Mouse (Mus musculus) forebrain, embryonic 14.5 days (tissue): Measurements from ENCODE around the gene Shroom1. TPM values are rescaled to one million over a fixed set of nuclear protein-coding genes. Genes with fewer than 3 reads are reported as not detected.
A peak's percentile ranks its signal among the peaks of the same experiment; 100 is the strongest.

Source experiments
- ATAC-seq: fragments of 200-750 bp; cut with Nextera tagmentation; 2 replicates; pipeline ENCODE4 v1.8.0; 2017; ENCODE audit warnings: mild to moderate bottlenecking, moderate library complexity
- DNase-seq: peaks from one replicate; pipeline ENCODE4 v3.0.0-alpha.2; 2015; ENCODE audit warnings: low spot score
- H3K27ac ChIP-seq: fragments of 300-500 bp; sonication (generic); 2 replicates; pipeline ENCODE4 v1.5.1; 2014; ENCODE audit warnings: low read depth, mild to moderate bottlenecking, control low read depth, low read length, moderate library complexity
- H3K27me3 ChIP-seq: fragments of 300-500 bp; sonication (generic); replicated peaks from 2 replicates; pipeline ENCODE4 v1.6.1; 2014; ENCODE audit warnings: low read length, control low read depth, mixed read lengths; ENCODE audit not compliant: control insufficient read depth, insufficient read depth
- H3K36me3 ChIP-seq: fragments of 300-500 bp; sonication (generic); 2 replicates; pipeline ENCODE4 v1.6.1; 2014; ENCODE audit warnings: low read length, control low read depth; ENCODE audit not compliant: control insufficient read depth, insufficient read depth
- H3K4me1 ChIP-seq: fragments of 300-500 bp; sonication (generic); 2 replicates; pipeline ENCODE4 v1.6.1; 2014; ENCODE audit warnings: antibody characterized with exemption, low read length, control low read depth; ENCODE audit not compliant: control insufficient read depth, insufficient read depth
- H3K4me2 ChIP-seq: fragments of 300-500 bp; sonication (generic); 2 replicates; pipeline ENCODE4 v1.6.1; 2014; ENCODE audit warnings: mild to moderate bottlenecking, control low read depth, low read length
- H3K4me3 ChIP-seq: fragments of 300-500 bp; sonication (generic); 2 replicates; pipeline ENCODE4 v1.5.1; 2014; ENCODE audit warnings: low read depth, low read length, control low read depth
- H3K9ac ChIP-seq: fragments of 300-500 bp; sonication (generic); 2 replicates; pipeline ENCODE4 v1.6.1; 2014; ENCODE audit warnings: mild to moderate bottlenecking, low read length, control low read depth, moderate library complexity
- H3K9me3 ChIP-seq: fragments of 300-500 bp; sonication (generic); replicated peaks from 2 replicates; pipeline ENCODE4 v1.6.1; 2016; ENCODE audit warnings: low read length, control low read depth, mixed read lengths; ENCODE audit not compliant: control insufficient read depth
- WGBS: fragments of 180-500 bp; shearing (Covaris S2); extraction: QIAGEN DNeasy Blood & Tissue Kit; methylation state at CpG from one replicate; pipeline ENCODE4 v1.1.7; 2014; 5-methylcytosine and 5-hydroxymethylcytosine counted together
- polyA plus RNA-seq: library from polyadenylated mRNA; unstranded; fragments of >200 nt; fragmentation: Nextera tagmentation; extraction: Ambion mirVana; gene quantifications from 2 replicates; pipeline ENCODE4 v1.2.1, GENCODE M21; 2014

Gene Shroom1
- polyA plus RNA-seq, 1 experiment from 2014 or later: 1.5 TPM

- H3K27me3 ChIP-seq: 0 out of 2 replicates have a peak, but pooled peaks cover under 1% of the 10 kb centered on the region
Measured at GRCm38 (mm10) chr11:53491954-53492401, 35.0 kb downstream of the Shroom1 start.

GRCm38 (mm10) chr11:53493243-53493955 lies 36.4 kb downstream of the Shroom1 start:
- H3K27me3 ChIP-seq: no peaks in the 10 kb centered on the region
- ATAC-seq: peak; percentile 15; the same call in 1 of the 2 replicates
- H3K27ac ChIP-seq: no peak overlapping the region
- H3K4me2 ChIP-seq: no peak overlapping the region
- WGBS: 23% methylated on average over 3 of the region's 3 CpGs
- no peak overlapping the region for H3K9ac ChIP-seq
- no peaks in the 10 kb centered on the region for H3K36me3 ChIP-seq
- peak; percentile 20 for DNase-seq
- peaks cover 11% of the 10 kb centered on the region; the same call in 1 of the 2 replicates for H3K4me1 ChIP-seq
- H3K9me3 ChIP-seq: no peaks in the 10 kb centered on the region
- H3K4me3 ChIP-seq: no peak overlapping the region

More at GRCm38 (mm10) chr11:53491954-53492401, 35.0 kb downstream of the Shroom1 start:
- WGBS: 2% methylated on average over 8 of the region's 8 CpGs
- no peak overlapping the region for H3K4me2 ChIP-seq
- no peak overlapping the region for H3K9ac ChIP-seq
- H3K27ac ChIP-seq: no peak overlapping the region
- peaks cover 11% of the 10 kb centered on the region; the same call in 1 of the 2 replicates for H3K4me1 ChIP-seq
- H3K36me3 ChIP-seq: no peaks in the 10 kb centered on the region
- no peak overlapping the region for H3K4me3 ChIP-seq
- no peaks in the 10 kb centered on the region for H3K9me3 ChIP-seq
- ATAC-seq (0 out of 2 replicates have a peak, but pooled peaks have one; percentile 35), DNase-seq (peak; percentile 68)

- Histone ChIP-seq H3K4me3 (no peak overlapping the region), H3K9ac (no peak overlapping the region), H3K4me2 (no peak overlapping the region), H3K27ac (peak overlapping the region; percentile 14; the same call in 1 of the 2 replicates), H3K36me3 (no peaks in the 10 kb centered on the region), H3K27me3 (no peaks in the 10 kb centered on the region), H3K9me3 (no peaks in the 10 kb centered on the region), H3K4me1 (peaks cover 11% of the 10 kb centered on the region; the same call in 1 of the 2 replicates)
- peak; percentile 68 for DNase-seq
- ATAC-seq: no peak
- 4% methylated on average over 6 of the region's 6 CpGs for WGBS
Measured at GRCm38 (mm10) chr11:53495417-53495816, 38.4 kb downstream of the Shroom1 start.

GRCm38 (mm10) chr11:53496946-53497345 lies 39.9 kb downstream of the Shroom1 start:
- Histone ChIP-seq H3K9ac (no peak overlapping the region), H3K4me2 (no peak overlapping the region), H3K36me3 (no peaks in the 10 kb centered on the region), H3K9me3 (no peaks in the 10 kb centered on the region), H3K4me3 (no peak overlapping the region), H3K4me1 (peaks cover 10% of the 10 kb centered on the region; the same call in 1 of the 2 replicates), H3K27ac (no peak overlapping the region), H3K27me3 (no peaks in the 10 kb centered on the region)
- ATAC-seq (no peak; the same call in 1 of the 2 replicates), DNase-seq (no peak)
- 67% methylated on average over 6 of the region's 6 CpGs for WGBS

GRCm38 (mm10) chr11:53500569-53500968 lies 43.6 kb downstream of the Shroom1 start:
- Histone ChIP-seq H3K9ac (no peak overlapping the region), H3K27me3 (no peaks in the 10 kb centered on the region), H3K4me2 (no peak overlapping the region), H3K27ac (no peak overlapping the region), H3K4me3 (no peak overlapping the region), H3K9me3 (no peaks in the 10 kb centered on the region), H3K4me1 (peaks cover 5% of the 10 kb centered on the region; the same call in 1 of the 2 replicates), H3K36me3 (no peaks in the 10 kb centered on the region)
- no peak for DNase-seq
- 8% methylated on average over 11 of the region's 11 CpGs for WGBS
- ATAC-seq: no peak

GRCm38 (mm10) chr11:53502039-53502765 lies 45.2 kb downstream of the Shroom1 start:
- ATAC-seq: no peak
- H3K27me3 ChIP-seq: no peaks in the 10 kb centered on the region
- H3K4me2 ChIP-seq: no peak overlapping the region
- H3K9ac ChIP-seq: no peak overlapping the region
- H3K9me3 ChIP-seq: no peaks in the 10 kb centered on the region
- H3K36me3 ChIP-seq: no peaks in the 10 kb centered on the region
- WGBS: 84% methylated on average over 8 of the region's 8 CpGs
- no peaks in the 10 kb centered on the region for H3K4me1 ChIP-seq
- H3K27ac ChIP-seq: no peak overlapping the region
- DNase-seq: no peak
- H3K4me3 ChIP-seq: no peak overlapping the region

- no peaks in the 10 kb centered on the region for H3K27me3 ChIP-seq
- H3K27ac ChIP-seq: no peak overlapping the region
- no peaks in the 10 kb centered on the region for H3K36me3 ChIP-seq
- DNase-seq (no peak), ATAC-seq (no peak)
- no peaks in the 10 kb centered on the region for H3K9me3 ChIP-seq
- no peak overlapping the region for H3K4me3 ChIP-seq
- no peak overlapping the region for H3K9ac ChIP-seq
- H3K4me2 ChIP-seq: no peak overlapping the region
- H3K4me1 ChIP-seq: no peaks in the 10 kb centered on the region
- WGBS: 91% methylated on average over 5 of the region's 5 CpGs
Measured at GRCm38 (mm10) chr11:53503738-53504137, 46.7 kb downstream of the Shroom1 start.

GRCm38 (mm10) chr11:53504376-53504775 lies 47.4 kb downstream of the Shroom1 start:
- DNase-seq (no peak), ATAC-seq (no peak)
- WGBS: 92% methylated on average over 8 of the region's 8 CpGs
- H3K9ac ChIP-seq: no peak overlapping the region
- no peaks in the 10 kb centered on the region for H3K4me1 ChIP-seq
- no peak overlapping the region for H3K4me2 ChIP-seq
- H3K27me3 ChIP-seq: no peaks in the 10 kb centered on the region
- no peak overlapping the region for H3K4me3 ChIP-seq
- H3K9me3 ChIP-seq: no peaks in the 10 kb centered on the region
- H3K36me3 ChIP-seq: no peaks in the 10 kb centered on the region
- no peak overlapping the region for H3K27ac ChIP-seq
